Mouse (Mus musculus) gastrocnemius, adult 18-20 months (tissue): ENCODE results near the gene Fgfrl1. TPM values are rescaled to one million over a fixed set of nuclear protein-coding genes. Genes with fewer than 3 reads are reported as not detected.
"Not testable (repeated sequence)": the region's sequence is repeated elsewhere in the genome, so short reads cannot be mapped to it uniquely, and the experiment has no call there.

ENCODE experiments used
- DNase-seq: peaks from one replicate; pipeline ENCODE4 v3.0.0; 2021; ENCODE audit warnings: low spot score
- total RNA-seq, 2 experiments: library from RNA; stranded (reverse); gene quantifications; 2 replicates each; pipeline ENCODE4 v1.2.3; 2021

Fgfrl1 gene
- total RNA-seq, 2 experiments from 2014 or later = 23.3 to 29.9 TPM

- DNase-seq = no peak
Observed at GRCm38 (mm10) chr5:108750328-108751210, 58.4 kb downstream of the Fgfrl1 start.

DNA sequence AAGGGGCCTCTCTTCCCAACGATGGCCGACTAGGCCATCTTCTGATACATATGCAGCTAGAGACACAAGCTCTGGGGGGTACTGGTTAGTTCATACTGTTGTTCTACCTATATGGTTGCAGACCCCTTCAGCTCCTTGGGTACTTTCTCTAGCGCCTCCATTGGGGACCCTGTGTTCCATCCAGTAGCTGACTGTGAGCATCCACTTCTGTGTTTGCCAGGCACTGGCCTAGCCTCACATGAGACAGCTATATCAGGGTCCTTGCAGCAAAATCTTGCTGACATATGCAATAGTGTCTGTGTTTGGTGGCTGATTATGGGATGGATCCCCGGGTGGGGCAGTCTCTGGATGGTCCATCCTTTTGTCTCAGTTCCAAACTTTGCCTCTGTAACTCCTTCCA is 59.1 kb downstream of the Fgfrl1 start:
- DNase-seq = not testable (repeated sequence)

Other genes starting within 250 kb of the Fgfrl1 start
- 1 to 10 TPM in 1 of 2 experiments, under 1 TPM in 1; 0.84 to 1.7 TPM for gene Mfsd7a, start 243.5 kb upstream of the Fgfrl1 start, total RNA-seq
- gene Pcgf3, start 231.2 kb upstream of the Fgfrl1 start, total RNA-seq = 10 to 100 TPM; 33.8 to 35.9 TPM
- gene Cplx1, start 142.4 kb upstream of the Fgfrl1 start, total RNA-seq = under 1 TPM; 0.21 to 0.41 TPM
- 10 to 100 TPM; 10.9 to 11.9 TPM for gene Gak, start 62.6 kb upstream of the Fgfrl1 start, total RNA-seq
- 10 to 100 TPM in 1 of 2 experiments, 1 to 10 TPM in 1; 7.6 to 10.7 TPM for gene Tmem175, start 62.6 kb upstream of the Fgfrl1 start, total RNA-seq
- gene Idua, start 32.1 kb upstream of the Fgfrl1 start, total RNA-seq = 1 to 10 TPM; 8.2 to 10.0 TPM
- gene Dgkq, start 22.7 kb upstream of the Fgfrl1 start, total RNA-seq = 1 to 10 TPM; 2.4 to 3.9 TPM
- gene Slc26a1, start 16.8 kb upstream of the Fgfrl1 start, total RNA-seq = under 1 TPM in 1 of 2 experiments, not detected in 1; 0.12 TPM
- not detected for gene Rnf212, start 82.6 kb downstream of the Fgfrl1 start, total RNA-seq
- not detected for gene Tmed11, start 103.0 kb downstream of the Fgfrl1 start, total RNA-seq
- not detected for gene Vmn2r8, start 116.5 kb downstream of the Fgfrl1 start, total RNA-seq
- gene Vmn2r9, start 160.2 kb downstream of the Fgfrl1 start, total RNA-seq = not detected